ENCODE assay signal across 22 mouse cellular contexts in genomic region chr2:84574130-84574529, GRCm38 (mm10).
DNase-seq lines count a peak whose midpoint lies in the region; ATAC-seq lines count a peak whose summit lies in the region.
"Had no signal": no experiment of that assay in that cellular context is flagged by ENCODE, and none has a peak within 500 bp of the region (broad histone marks: within the 10 kb centered on the region; RNA-seq: fewer than 3 reads in every experiment).

No protein-coding gene starts in this region.

- intact Hi-C loops in left cerebral cortex, postnatal 10 days (cut with DNase I) = no loop called here

- DNase-seq in frontal cortex, postnatal 10 days (ENCODE audit: low spot score in 2 of 2) = no peak
- peak; percentile 56 to 74 for DNase-seq in left cerebral cortex, adult 18-20 months (ENCODE audit: low spot score in 2 of 2)
- DNase-seq in left cerebral cortex, postnatal 10 days (ENCODE audit: extremely low spot score in 1 of 2, low spot score in 2 of 2) = no peak
- peak; percentile 59 to 78 for DNase-seq in left cerebral cortex, adult 9 months (ENCODE audit: low spot score in 2 of 2)
- peak; percentile 79 for DNase-seq in telencephalon, adult 2 months (ENCODE audit: low read depth, low spot score)
- no peak for DNase-seq in gastrocnemius, postnatal 4 days (ENCODE audit: low spot score in 2 of 2)
- DNase-seq: adrenal gland, adult 8-10 months; cerebellum, adult 9-10 months; cerebellum, postnatal 36 days; gastrocnemius, postnatal 25 days; heart, adult 18-20 months; heart, postnatal 36 days; kidney, adult 2 months; kidney, postnatal 36 days; layer of hippocampus, postnatal 36 days; liver, postnatal 0 days; lung, postnatal 4 days; thymus, postnatal 14 days had no signal

- ATAC-seq in frontal cortex, adult (ENCODE audit: low TSS enrichment) = peak; percentile 93
- ATAC-seq: forebrain, embryonic 13.5 days; hindbrain, postnatal 0 days; intestine, embryonic 15.5 days; liver, postnatal 0 days had no signal

Comparison
In these comparisons a context has a peak if more than half of its experiments do, and no peak if none do; other contexts are left out.
1. DNase-seq: peak in left cerebral cortex, adult 18-20 months (2 of 2), left cerebral cortex, adult 9 months (2 of 2) and telencephalon, adult 2 months (single experiment); none in frontal cortex, postnatal 10 days (0 of 2), left cerebral cortex, postnatal 10 days (0 of 2) and gastrocnemius, postnatal 4 days (0 of 2).